Mouse (Mus musculus) CH12.LX (cell line): ENCODE results near the gene Tmprss11b. TPM values are rescaled to one million over a fixed set of nuclear protein-coding genes. Genes with fewer than 3 reads are reported as not detected.
A peak's percentile ranks its signal among the peaks of the same experiment; 100 is the strongest.

Source experiments
- DNase-seq: peaks from one replicate; pipeline ENCODE4 v3.0.0-alpha.2; 2013; ENCODE audit errors: extremely low read depth
- H3K27ac ChIP-seq: 2 replicates; pipeline ENCODE4 v1.5.1; 2012; ENCODE audit warnings: low read depth, mild to moderate bottlenecking, control low read depth, moderate library complexity; ENCODE audit not compliant: insufficient read depth
- H3K27me3 ChIP-seq: replicated peaks from 2 replicates; pipeline ENCODE3; 2012; ENCODE audit warnings: inconsistent platforms
- H3K36me3 ChIP-seq, 2 experiments: replicated peaks in 1 of 2; 2 replicates each; pipeline versions ENCODE3 to v1.6.1; 2012; ENCODE audit warnings: inconsistent platforms in 1 of 2, low read length in 1 of 2, mild to moderate bottlenecking in 1 of 2, mixed read lengths in 1 of 2, moderate library complexity in 1 of 2; ENCODE audit not compliant: control insufficient read depth in 1 of 2, insufficient read depth in 1 of 2
- H3K4me1 ChIP-seq, 2 experiments: 2 replicates each; pipeline ENCODE4 v1.6.1; 2012; ENCODE audit warnings: inconsistent platforms in 1 of 2, moderate library complexity in 1 of 2; ENCODE audit not compliant: insufficient read depth in 2 of 2, control insufficient read depth in 1 of 2
- H3K4me2 ChIP-seq: 2 replicates; pipeline ENCODE4 v1.6.1; 2012; ENCODE audit warnings: low read depth, mild to moderate bottlenecking, control low read depth; ENCODE audit not compliant: poor library complexity, insufficient read depth, severe bottlenecking
- H3K4me3 ChIP-seq, 3 experiments: fragments of 150-350 bp in 1 of 3; sonication (generic) in 1 of 3; replicated peaks in 1 of 3; 2 replicates each; pipeline versions ENCODE3 to v1.5.1; 2011 to 2012; ENCODE audit warnings: low read depth in 2 of 3, low read length in 2 of 3, mild to moderate bottlenecking in 2 of 3, moderate library complexity in 2 of 3, control low read depth in 1 of 3, improper control_type of control experiment in 1 of 3, inconsistent platforms in 1 of 3, mixed read lengths in 1 of 3; ENCODE audit not compliant: poor library complexity in 1 of 3
- H3K79me2 ChIP-seq: replicated peaks from 2 replicates; pipeline ENCODE4 v1.6.1; 2012; ENCODE audit warnings: mild to moderate bottlenecking, moderate library complexity; ENCODE audit not compliant: control insufficient read depth, poor library complexity, insufficient read depth, severe bottlenecking; ENCODE audit errors: extremely low read depth
- H3K9ac ChIP-seq: 2 replicates; pipeline ENCODE4 v1.6.1; 2012; ENCODE audit warnings: low read depth, mild to moderate bottlenecking, control low read depth, moderate library complexity; ENCODE audit not compliant: insufficient read depth
- H3K9me3 ChIP-seq: replicated peaks from 2 replicates; pipeline ENCODE3; 2012; ENCODE audit warnings: low read length, inconsistent platforms, mixed read lengths
- CHD2 ChIP-seq: IDR thresholded peaks from 2 replicates; pipeline ENCODE4 v1.6.1; 2011; ENCODE audit warnings: low read length, improper control_type of control experiment
- CTCF ChIP-seq, 2 experiments: IDR thresholded peaks in 1 of 2; conservative IDR thresholded peaks in 1 of 2; 2 replicates each; pipeline ENCODE4 v1.5.1; 2011 to 2012; ENCODE audit warnings: low read depth in 2 of 2, low read length in 2 of 2, improper control_type of control experiment in 1 of 2, inconsistent platforms in 1 of 2, mild to moderate bottlenecking in 1 of 2, moderate library complexity in 1 of 2
- ELF1 ChIP-seq: IDR thresholded peaks from 2 replicates; pipeline ENCODE4 v1.6.1; 2014; ENCODE audit warnings: low read depth, mild to moderate bottlenecking, inconsistent platforms, low read length, improper control_type of control experiment
- EP300 ChIP-seq: IDR thresholded peaks from 2 replicates; pipeline ENCODE4 v1.6.1; 2011; ENCODE audit warnings: low read length, improper control_type of control experiment
- GABPA ChIP-seq: IDR thresholded peaks from 2 replicates; pipeline ENCODE4 v1.6.1; 2012; ENCODE audit warnings: low read depth, low read length, improper control_type of control experiment, inconsistent platforms; ENCODE audit not compliant: insufficient replicate concordance
- MAZ ChIP-seq: IDR thresholded peaks from 2 replicates; pipeline ENCODE4 v1.6.1; 2012; ENCODE audit warnings: low read depth, mild to moderate bottlenecking, inconsistent platforms, low read length, improper control_type of control experiment, moderate library complexity
- MEF2A ChIP-seq: IDR thresholded peaks from 2 replicates; pipeline ENCODE4 v1.6.1; 2014; ENCODE audit warnings: low read depth, mild to moderate bottlenecking, inconsistent platforms, low read length, improper control_type of control experiment, borderline replicate concordance
- MYC ChIP-seq: IDR thresholded peaks from 2 replicates; pipeline ENCODE4 v1.6.1; 2011; ENCODE audit warnings: low read depth, mild to moderate bottlenecking, improper control_type of control experiment, low read length
- NELFE ChIP-seq: IDR thresholded peaks from 2 replicates; pipeline ENCODE4 v1.6.1; 2011; ENCODE audit warnings: low read depth, low read length, improper control_type of control experiment
- NRF1 ChIP-seq: IDR thresholded peaks from 2 replicates; pipeline ENCODE4 v1.6.1; 2014; ENCODE audit warnings: low read depth, mild to moderate bottlenecking, inconsistent platforms, low read length, improper control_type of control experiment, moderate library complexity
- POLR2A ChIP-seq: IDR thresholded peaks from 2 replicates; pipeline ENCODE4 v1.6.1; 2011; ENCODE audit warnings: low read depth, mild to moderate bottlenecking, improper control_type of control experiment, low read length
- POLR2AphosphoS2 ChIP-seq: IDR thresholded peaks from 2 replicates; pipeline ENCODE4 v1.6.1; 2011; ENCODE audit warnings: low read depth, low read length, improper control_type of control experiment
- RAD21 ChIP-seq: IDR thresholded peaks from 2 replicates; pipeline ENCODE4 v1.6.1; 2011; ENCODE audit warnings: low read depth, mild to moderate bottlenecking, low read length, improper control_type of control experiment, moderate library complexity
- RCOR1 ChIP-seq: conservative IDR thresholded peaks from 2 replicates; pipeline ENCODE4 v1.6.1; 2012; ENCODE audit warnings: low read depth, mild to moderate bottlenecking, inconsistent platforms, low read length, improper control_type of control experiment
- SMC3 ChIP-seq: IDR thresholded peaks from 2 replicates; pipeline ENCODE4 v1.6.1; 2011; ENCODE audit warnings: low read depth, low read length, improper control_type of control experiment
- UBTF ChIP-seq: IDR thresholded peaks from 2 replicates; pipeline ENCODE4 v1.6.1; 2012; ENCODE audit warnings: low read depth, mild to moderate bottlenecking, inconsistent platforms, low read length, improper control_type of control experiment, moderate library complexity
- ZC3H11A ChIP-seq: IDR thresholded peaks from 2 replicates; pipeline ENCODE4 v1.6.1; 2012; ENCODE audit warnings: low read depth, mild to moderate bottlenecking, inconsistent platforms, low read length, improper control_type of control experiment
- ZMIZ1 ChIP-seq: IDR thresholded peaks from 2 replicates; pipeline ENCODE4 v1.6.1; 2012; ENCODE audit warnings: low read depth, mild to moderate bottlenecking, inconsistent platforms, low read length, improper control_type of control experiment
- dilution Hi-C: fragments of 300-500 bp; cut with MboI; formaldehyde crosslinking; loops from 2 replicates; pipeline ENCODE4 v1.14.3; 2020; ENCODE audit warnings: low sequenced_read_pairs; ENCODE audit not compliant: extremely low pct_unique_long_range_greater_than_20kb, extremely low pct_ligation_motif_present
- in situ Hi-C: fragments of 300-500 bp; cut with MboI; formaldehyde crosslinking; loops from 3 replicates; pipeline ENCODE4 v1.14.3; 2019; ENCODE audit warnings: low sequenced_read_pairs, low pct_ligation_motif_present, low pct_unique_long_range_greater_than_20kb, mixed read lengths
- polyA plus RNA-seq: library from polyadenylated mRNA; unstranded; fragments of >175 nt; gene quantifications from 2 replicates; pipeline ENCODE4 v1.2.1, GENCODE M21; 2012; ENCODE audit warnings: low read depth; ENCODE audit not compliant: insufficient read length
- total RNA-seq, 2 experiments: library from RNA; depleted of rRNA; stranded (reverse); fragments of 300-350 nt in 1 of 2; fragments of >200 nt in 1 of 2; gene quantifications; 2 replicates each; pipeline ENCODE4 v1.2.3; 2012 to 2014

Tmprss11b gene
- total and polyA plus RNA-seq, 3 experiments: not detected

- Histone ChIP-seq H3K27me3 (no peaks in the 10 kb centered on the region), H3K79me2 (no peaks in the 10 kb centered on the region), H3K9me3 (no peaks in the 10 kb centered on the region), H3K36me3 (no peaks in the 10 kb centered on the region), H3K9ac (no peak overlapping the region), H3K27ac (no peak overlapping the region)
- DNase-seq: no peak
- in situ Hi-C loops (loop anchor here (25.0 kb wide), 1 partner anchor 143 kb away; no protein-coding TSS in a partner anchor), dilution Hi-C loops (no loop called here)
- TF ChIP-seq POLR2AphosphoS2 (no peak), UBTF (no peak), ZMIZ1 (no peak), NELFE (no peak), ZC3H11A (no peak), MAZ (no peak), RCOR1 (no peak), EP300 (no peak), GABPA (no peak), RAD21 (no peak), POLR2A (no peak), NRF1 (no peak), CHD2 (no peak), ELF1 (no peak)
- TF ChIP-seq, all 38 proteins: peak for 0
- no peaks in the 10 kb centered on the region for H3K4me1 ChIP-seq
- no peak overlapping the region for H3K4me3 ChIP-seq
- H3K4me2 ChIP-seq: no peak overlapping the region
Observed at GRCm38 (mm10) chr5:86630700-86631099, 45.5 kb downstream of the Tmprss11b start.

GRCm38 (mm10) chr5:86621778-86622177, 54.4 kb downstream of the Tmprss11b start:
- H3K9ac ChIP-seq: no peak overlapping the region
- in situ Hi-C loops: no loop called here
- H3K4me1 ChIP-seq: no peaks in the 10 kb centered on the region
- H3K4me2 ChIP-seq: no peak overlapping the region
- no peak overlapping the region for H3K4me3 ChIP-seq
- no peaks in the 10 kb centered on the region for H3K79me2 ChIP-seq
- DNase-seq: peak; percentile 1
- no peaks in the 10 kb centered on the region for H3K9me3 ChIP-seq
- no peak overlapping the region for H3K27ac ChIP-seq
- dilution Hi-C loops: no loop called here
- H3K36me3 ChIP-seq: no peaks in the 10 kb centered on the region
- H3K27me3 ChIP-seq: no peaks in the 10 kb centered on the region
- TF ChIP-seq MAZ (no peak), ZC3H11A (no peak), SMC3 (peak; percentile 56), MYC (no peak), NELFE (no peak), CTCF (conservative IDR thresholded peaks at IDR 0.05 in 1 of 2, IDR thresholded peaks at IDR 0.05 in 1 of 2; ENCODE audit: low read depth in 2 of 2, low read length in 2 of 2) (peak; percentile 10 to 57; a peak in 2 of 4 replicates), MEF2A (no peak)

Other genes starting within 250 kb of the Tmprss11b start
- gene Tmprss11a, start 207.4 kb downstream of the Tmprss11b start, total RNA-seq (2012; rRNA removed): not detected in 2 replicates
- gene Tmprss11a, start 207.4 kb downstream of the Tmprss11b start, total RNA-seq (2014; rRNA removed): not detected in 2 replicates
- not detected in 2 replicates for gene Tmprss11a, start 207.4 kb downstream of the Tmprss11b start, polyA plus RNA-seq
- gene Tmprss11g, start 157.8 kb downstream of the Tmprss11b start, total RNA-seq (2012; rRNA removed): not detected in 2 replicates
- gene Tmprss11g, start 157.8 kb downstream of the Tmprss11b start, total RNA-seq (2014; rRNA removed): not detected in 2 replicates
- gene Tmprss11g, start 157.8 kb downstream of the Tmprss11b start, polyA plus RNA-seq: not detected in 2 replicates
- not detected in 2 replicates for gene Tmprss11f, start 43.9 kb downstream of the Tmprss11b start, total RNA-seq (2012; rRNA removed)
- not detected in 2 replicates for gene Tmprss11f, start 43.9 kb downstream of the Tmprss11b start, total RNA-seq (2014; rRNA removed)
- not detected in 2 replicates for gene Tmprss11f, start 43.9 kb downstream of the Tmprss11b start, polyA plus RNA-seq
- gene Tmprss11e, start 69.5 kb upstream of the Tmprss11b start, total RNA-seq (2012; rRNA removed): not detected in 2 replicates
- not detected in 2 replicates for gene Tmprss11e, start 69.5 kb upstream of the Tmprss11b start, total RNA-seq (2014; rRNA removed)
- not detected in 2 replicates for gene Tmprss11e, start 69.5 kb upstream of the Tmprss11b start, polyA plus RNA-seq
- gene Ythdc1, start 127.9 kb upstream of the Tmprss11b start, total RNA-seq (2012; rRNA removed): 40.0 and 47.8 TPM in 2 replicates
- 64.9 and 69.4 TPM in 2 replicates for gene Ythdc1, start 127.9 kb upstream of the Tmprss11b start, total RNA-seq (2014; rRNA removed)
- 116 and 118 TPM in 2 replicates for gene Ythdc1, start 127.9 kb upstream of the Tmprss11b start, polyA plus RNA-seq
- gene Ugt2b34, start 230.6 kb upstream of the Tmprss11b start, total RNA-seq (2012; rRNA removed): not detected in 2 replicates
- not detected in 2 replicates for gene Ugt2b34, start 230.6 kb upstream of the Tmprss11b start, total RNA-seq (2014; rRNA removed)
- not detected in 2 replicates for gene Ugt2b34, start 230.6 kb upstream of the Tmprss11b start, polyA plus RNA-seq